Mouse (Mus musculus) urinary bladder, postnatal 4 days (tissue): ENCODE measurements at regions not wholly inside any gene's neighbourhood (a gene's known extent, or its start where the extent isn't known, plus 50 kb on each side); places are given as distances from the start of the nearest gene placed in this dataset.
"Not testable (repeated sequence)": the region's sequence is repeated elsewhere in the genome, so short reads cannot be mapped to it uniquely, and the experiment has no call there.

Experiments
- DNase-seq, 2 experiments: peaks; one replicate each; pipeline ENCODE4 v3.0.0; 2021 to 2022; ENCODE audit warnings: low spot score in 2 of 2

GRCm38 (mm10) chr14:46591753-46592359, 168.5 kb upstream of the Cdkn3 start:
- DNase-seq, result no peak

DNA sequence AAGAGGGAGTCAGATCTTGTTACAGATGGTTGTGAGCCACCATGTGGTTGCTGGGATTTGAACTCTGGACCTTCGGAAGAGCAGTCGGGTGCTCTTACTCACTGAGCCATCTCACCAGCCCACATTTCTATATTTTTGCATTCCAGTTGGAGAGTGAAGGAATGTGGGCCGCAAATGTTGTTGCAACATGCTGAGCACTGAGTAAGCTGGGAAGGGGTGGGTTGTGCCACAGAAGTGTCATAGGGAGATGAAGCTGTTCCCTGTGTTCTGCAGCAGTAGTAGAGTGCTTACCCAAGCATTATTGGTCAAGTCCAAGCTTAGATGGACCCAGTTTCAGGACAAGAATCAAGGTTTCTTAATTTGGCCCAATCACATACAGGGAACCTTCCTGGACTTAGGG, 169.1 kb upstream of the Cdkn3 start:
- no peak for DNase-seq

DNA sequence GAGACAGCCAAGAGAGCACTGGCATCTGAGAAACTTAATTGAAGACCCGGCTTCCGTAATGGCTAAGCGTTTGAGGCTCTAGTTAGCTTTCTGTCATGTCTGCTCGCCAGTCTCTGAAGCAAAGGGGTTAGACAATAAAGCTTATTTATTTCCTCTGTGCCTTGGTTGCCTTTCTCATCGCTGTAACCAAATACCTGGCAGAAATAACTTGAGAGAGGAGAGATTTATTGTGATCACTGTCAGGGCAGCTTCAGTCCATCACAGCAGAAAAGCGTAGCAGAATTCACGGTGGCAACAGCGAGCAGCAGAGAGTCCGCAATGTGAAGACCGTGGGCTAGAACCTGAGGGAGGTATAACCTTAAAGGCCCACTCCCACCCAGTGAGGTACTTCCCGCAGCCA, 174.2 kb upstream of the Cdkn3 start:
- no peak for DNase-seq

GRCm38 (mm10) chr14:46578051-46579000, 182.0 kb upstream of the Cdkn3 start:
- DNase-seq, result no peak

GRCm38 (mm10) chr14:46575889-46576288, 184.5 kb upstream of the Cdkn3 start:
- DNase-seq, result no peak

DNA sequence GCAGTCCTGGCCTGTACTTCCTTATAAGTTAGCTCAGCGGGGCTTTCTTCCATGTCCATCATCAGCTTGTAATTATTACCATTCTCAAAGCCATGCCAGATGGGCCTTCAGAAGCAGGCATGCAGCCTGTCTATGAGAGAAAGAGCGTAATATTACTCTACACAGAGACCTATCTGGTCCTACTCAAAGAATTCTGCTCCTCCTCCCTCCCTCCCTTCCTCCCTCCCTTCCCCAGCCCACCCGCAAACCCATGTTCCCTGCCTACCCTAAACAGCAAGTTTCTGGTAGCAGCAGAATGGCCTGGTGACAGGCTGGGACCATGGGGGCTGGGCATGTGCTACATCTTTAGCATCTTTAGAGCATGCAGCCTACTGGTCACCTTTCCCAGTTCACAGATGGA, 184.9 kb upstream of the Cdkn3 start:
- no peak for DNase-seq

DNA sequence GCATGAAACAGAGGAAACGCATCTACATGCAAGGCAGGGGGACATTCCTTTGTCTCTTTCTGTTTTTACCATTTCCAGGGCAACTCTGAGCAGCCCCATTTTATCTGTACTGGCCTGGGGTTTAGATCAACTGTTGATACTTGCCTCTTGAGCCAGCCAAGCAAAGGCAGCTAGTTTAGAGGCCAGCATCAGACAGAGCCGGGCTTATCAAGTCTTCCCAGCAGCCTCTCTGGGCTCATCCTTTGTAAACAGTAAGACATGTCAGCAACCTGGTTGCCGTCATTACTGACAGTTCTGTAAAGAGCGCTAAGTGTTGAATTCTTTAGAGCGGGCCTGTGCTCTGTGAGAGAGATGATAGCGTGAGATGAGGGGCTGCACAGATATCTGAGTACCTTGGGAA, 182.9 kb upstream of the Bmp4 start:
- DNase-seq, result no peak

- DNase-seq, result not testable (repeated sequence)
Measured at GRCm38 (mm10) chr14:46572972-46573371, 182.5 kb upstream of the Bmp4 start.

GRCm38 (mm10) chr14:46571841-46572240, 181.4 kb upstream of the Bmp4 start:
- no peak for DNase-seq

- DNase-seq, result no peak
Measured at GRCm38 (mm10) chr14:46569273-46569672, 178.8 kb upstream of the Bmp4 start.

- no peak for DNase-seq
Measured at GRCm38 (mm10) chr14:46567411-46567780, 176.9 kb upstream of the Bmp4 start.

DNA sequence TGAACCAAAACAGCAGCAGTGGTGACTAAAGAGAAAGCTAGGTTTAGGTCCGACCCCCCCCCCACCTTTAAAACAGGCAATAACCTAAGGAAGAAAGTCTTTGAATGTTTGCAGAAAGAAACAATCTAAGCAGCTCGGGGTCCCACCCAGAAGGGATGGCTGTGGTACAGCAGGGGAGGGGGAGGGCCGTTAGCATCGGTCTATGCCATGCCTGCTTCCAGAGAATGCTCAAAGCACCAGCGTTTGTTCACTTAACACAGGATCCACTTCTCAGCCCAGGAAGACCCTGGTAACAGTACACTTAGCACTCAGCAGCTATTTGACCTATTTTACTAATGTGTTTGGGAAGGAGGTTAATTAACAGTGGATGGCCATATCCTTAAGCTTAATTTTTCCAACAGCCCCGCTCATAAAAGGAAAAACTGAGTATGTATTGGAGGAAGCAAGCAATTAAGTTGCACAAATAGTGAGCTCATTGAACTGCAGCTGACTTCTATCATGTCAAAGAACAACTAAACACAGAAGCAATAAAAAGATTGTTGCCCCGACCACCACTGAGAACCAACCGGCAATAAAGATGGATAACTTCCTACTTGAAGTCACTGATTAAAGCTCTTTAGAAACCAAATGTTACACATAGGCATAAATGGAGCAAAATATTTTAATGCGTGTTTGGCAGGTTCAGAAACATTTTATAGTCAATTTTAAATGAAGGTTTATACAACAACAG, 176.4 kb upstream of the Bmp4 start:
- DNase-seq, result no peak

- no peak for DNase-seq
Measured at GRCm38 (mm10) chr14:46564998-46565397, 174.5 kb upstream of the Bmp4 start.

DNA sequence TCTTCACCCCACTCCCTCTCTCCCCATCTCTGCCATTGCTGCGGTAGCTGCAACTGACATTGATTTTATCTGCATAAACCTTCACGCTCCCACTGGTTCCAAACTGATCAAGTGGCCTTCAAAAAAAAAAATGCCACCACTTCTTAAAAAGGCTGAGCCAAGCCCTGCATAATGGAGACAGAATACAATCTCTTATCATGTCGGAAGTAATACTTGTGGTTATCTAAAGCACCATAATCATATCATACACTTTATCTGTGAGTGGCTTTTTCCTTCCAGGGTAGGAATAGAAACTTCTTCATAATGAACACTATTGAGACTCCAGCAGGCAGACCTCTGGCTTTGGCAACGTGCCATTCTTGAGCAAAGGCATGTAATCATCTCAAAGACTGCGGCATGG, 171.5 kb upstream of the Bmp4 start:
- DNase-seq, result no peak

DNA sequence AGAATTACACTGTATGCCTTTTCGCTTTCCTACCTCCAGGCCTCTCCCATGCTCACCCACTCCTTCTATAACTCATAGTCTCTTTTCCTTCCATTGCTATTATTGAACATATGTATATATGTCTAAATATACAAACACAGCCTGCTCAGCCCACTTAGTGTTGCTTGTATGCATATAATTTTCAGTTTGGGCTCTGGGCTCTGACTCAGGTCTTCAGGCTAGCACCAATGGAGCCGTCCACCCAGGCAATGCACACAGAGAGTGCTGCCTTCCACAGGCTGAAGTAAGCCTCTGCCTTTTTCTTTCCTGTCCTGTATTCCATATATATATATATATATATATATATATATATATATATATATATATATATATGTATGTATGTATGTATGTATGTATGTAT, 162.8 kb upstream of the Bmp4 start:
- no peak for DNase-seq

GRCm38 (mm10) chr14:46546146-46546545, 155.7 kb upstream of the Bmp4 start:
- no peak for DNase-seq

DNA sequence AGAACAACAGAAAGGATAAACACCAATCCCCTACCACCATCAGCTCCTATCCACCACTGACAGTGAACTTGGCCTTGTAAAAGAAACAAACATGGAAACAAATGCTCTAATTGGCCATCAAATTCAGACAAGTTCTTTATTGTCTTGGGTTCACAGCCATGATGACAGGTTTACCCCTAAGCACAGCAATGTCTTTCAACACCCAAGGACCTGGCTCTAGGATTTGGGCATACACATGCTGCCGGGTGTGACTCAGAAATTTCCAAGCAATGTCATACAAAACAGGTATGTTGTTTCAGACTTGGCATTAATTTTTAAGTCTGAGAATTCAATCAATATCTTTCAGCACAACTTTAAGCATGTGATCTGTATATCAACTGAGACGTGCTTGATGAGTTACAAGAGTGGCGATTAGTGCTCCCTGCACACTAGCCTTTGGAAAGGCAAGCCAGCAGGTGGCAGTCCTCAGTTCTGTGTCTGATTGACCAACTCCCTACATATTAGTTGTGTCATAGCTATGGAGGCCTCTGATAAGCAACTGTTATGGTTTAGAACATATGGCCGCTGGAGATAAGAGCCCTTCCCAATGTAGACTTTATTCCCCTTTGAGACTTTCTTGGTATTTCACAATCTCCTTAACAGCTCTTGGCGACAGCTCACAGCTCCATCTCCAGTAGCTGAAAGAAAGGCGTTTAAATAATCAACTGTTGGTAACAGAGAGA, 149.2 kb upstream of the Bmp4 start:
- DNase-seq, result no peak

- no peak for DNase-seq
Measured at GRCm38 (mm10) chr14:46536002-46536762, 145.7 kb upstream of the Bmp4 start.

GRCm38 (mm10) chr14:46532697-46533096, 142.2 kb upstream of the Bmp4 start:
- DNase-seq, result no peak

GRCm38 (mm10) chr14:46530452-46530851, 140.0 kb upstream of the Bmp4 start:
- DNase-seq, result no peak

DNA sequence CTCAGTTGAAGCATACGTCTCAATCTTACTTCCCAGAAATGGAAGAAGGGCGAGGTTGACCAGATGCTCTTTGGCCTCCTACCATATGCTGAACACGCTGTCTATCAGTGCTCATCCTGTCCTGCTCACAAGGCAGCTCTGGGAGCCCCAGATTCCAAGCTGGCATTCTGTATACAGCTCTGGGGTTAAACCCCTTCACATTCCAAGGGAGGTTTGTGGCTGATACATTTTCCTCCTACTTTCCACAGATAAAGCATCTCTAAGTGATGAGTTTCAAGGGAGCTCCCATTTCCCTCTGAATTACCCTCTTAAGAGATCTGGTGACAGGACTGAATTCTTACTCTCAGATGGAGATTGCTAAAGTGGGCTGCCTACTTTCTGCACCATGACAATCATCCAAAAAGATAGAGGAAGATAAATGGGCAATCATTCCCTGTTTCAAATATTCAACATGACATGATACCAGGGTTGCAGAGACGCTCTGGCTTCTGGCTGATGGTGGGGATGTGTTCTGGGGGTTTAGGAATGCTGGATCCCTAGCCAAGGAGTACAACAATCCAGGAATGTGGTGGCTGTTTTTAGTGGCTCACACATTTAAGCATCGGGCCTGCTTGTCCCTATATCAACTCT, 138.7 kb upstream of the Bmp4 start:
- no peak for DNase-seq
